Mouse (Mus musculus): Measurements from ENCODE around the gene Wdr82. TPM values are rescaled to one million over a fixed set of nuclear protein-coding genes. Genes with fewer than 3 reads are reported as not detected.

Gene Wdr82
- polyA plus RNA-seq, 1 experiment: 140 TPM

DNA sequence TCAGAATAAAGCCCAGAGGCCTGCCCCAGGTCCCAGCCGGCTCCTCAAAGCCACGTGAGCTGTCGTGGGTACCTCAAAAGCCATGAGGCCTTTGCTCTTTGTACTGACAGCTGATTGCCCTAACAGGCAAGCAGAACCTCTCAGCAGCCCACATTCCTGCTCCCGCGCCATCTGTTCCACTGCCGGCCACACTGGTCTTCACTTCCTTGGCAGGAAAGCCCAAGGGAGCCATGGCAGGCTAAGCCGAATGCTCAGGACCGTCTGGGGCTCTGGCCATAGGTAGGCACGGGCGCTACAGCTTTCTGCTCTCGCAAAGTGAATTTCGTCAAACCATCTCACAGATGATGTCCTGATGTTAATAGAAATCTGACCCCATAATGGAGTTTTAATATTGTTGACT is 28.8 kb upstream of the Wdr82 start:
- Histone ChIP-seq H3K27me3 (ENCODE audit: control insufficient read depth, insufficient read depth, low read length) (no peaks in the 10 kb centered on the region), H3K4me3 (replicated peaks; ENCODE audit: insufficient read depth, low read depth, low read length) (no peak overlapping the region), H3K4me1 (ENCODE audit: control insufficient read depth, insufficient read depth, low read length) (peaks cover 9% of the 10 kb centered on the region; the same call in 1 of the 2 replicates), H3K27ac (ENCODE audit: insufficient read depth, low read length) (peak overlapping the region; percentile 70)
- TF ChIP-seq POLR2A (IDR thresholded peaks at IDR 0.05; ENCODE audit: borderline replicate concordance, insufficient read depth, low read length) (no peak), CTCF (IDR thresholded peaks at IDR 0.05; ENCODE audit: borderline replicate concordance, insufficient read depth, low read depth, low read length) (no peak)
- peak; percentile 77 to 87 for DNase-seq
- WGBS: 12% methylated on average over 12 of the region's 12 CpGs

- TF ChIP-seq CTCF (IDR thresholded peaks at IDR 0.05; ENCODE audit: borderline replicate concordance, insufficient read depth, low read depth, low read length) (no peak), POLR2A (IDR thresholded peaks at IDR 0.05; ENCODE audit: borderline replicate concordance, insufficient read depth, low read length) (no peak)
- H3K27me3 ChIP-seq (ENCODE audit: control insufficient read depth, insufficient read depth, low read length): no peaks in the 10 kb centered on the region
- no peak overlapping the region for H3K27ac ChIP-seq (ENCODE audit: insufficient read depth, low read length)
- WGBS: 63% methylated on average over 7 of the region's 7 CpGs
- peaks cover 9% of the 10 kb centered on the region; the same call in 1 of the 2 replicates for H3K4me1 ChIP-seq (ENCODE audit: control insufficient read depth, insufficient read depth, low read length)
- H3K4me3 ChIP-seq (replicated peaks; ENCODE audit: insufficient read depth, low read depth, low read length): no peak overlapping the region
- DNase-seq: no peak
These were observed 26.6 kb upstream of the Wdr82 start for GRCm38 (mm10) chr9:106144176-106144575.

DNA sequence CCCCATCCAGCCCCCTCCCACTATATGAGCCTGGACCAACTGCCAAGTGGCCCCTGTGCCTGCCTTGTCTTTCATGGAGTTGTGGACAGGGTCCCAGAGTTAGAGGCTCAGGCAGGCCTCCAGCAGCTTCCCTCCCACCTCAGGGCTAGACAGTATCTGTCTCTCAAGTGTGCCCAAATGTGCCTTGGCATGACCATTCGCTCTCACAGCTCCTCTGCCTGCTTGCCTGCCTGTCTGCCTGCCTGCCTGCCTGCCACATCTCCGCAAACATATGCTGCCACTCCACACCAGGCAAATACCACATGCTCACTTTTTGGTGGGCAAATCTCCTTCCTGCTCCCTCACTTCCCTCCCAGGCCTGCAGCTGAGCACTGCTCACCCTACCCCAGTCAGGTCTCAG is 25.1 kb upstream of the Wdr82 start:
- H3K27ac ChIP-seq (ENCODE audit: insufficient read depth, low read length): no peak overlapping the region
- H3K27me3 ChIP-seq (ENCODE audit: control insufficient read depth, insufficient read depth, low read length): no peaks in the 10 kb centered on the region
- DNase-seq: no peak
- 68% methylated on average over 2 of the region's 2 CpGs for WGBS
- no peak overlapping the region for H3K4me3 ChIP-seq (replicated peaks; ENCODE audit: insufficient read depth, low read depth, low read length)
- H3K4me1 ChIP-seq (ENCODE audit: control insufficient read depth, insufficient read depth, low read length): peaks cover 12% of the 10 kb centered on the region
- TF ChIP-seq POLR2A (IDR thresholded peaks at IDR 0.05; ENCODE audit: borderline replicate concordance, insufficient read depth, low read length) (no peak), CTCF (IDR thresholded peaks at IDR 0.05; ENCODE audit: borderline replicate concordance, insufficient read depth, low read depth, low read length) (no peak)

GRCm38 (mm10) chr9:106147281-106147680 is 23.4 kb upstream of the Wdr82 start:
- no peak for DNase-seq
- H3K4me3 ChIP-seq (replicated peaks; ENCODE audit: insufficient read depth, low read depth, low read length): no peak overlapping the region
- WGBS: 76% methylated on average over 5 of the region's 5 CpGs

DNA sequence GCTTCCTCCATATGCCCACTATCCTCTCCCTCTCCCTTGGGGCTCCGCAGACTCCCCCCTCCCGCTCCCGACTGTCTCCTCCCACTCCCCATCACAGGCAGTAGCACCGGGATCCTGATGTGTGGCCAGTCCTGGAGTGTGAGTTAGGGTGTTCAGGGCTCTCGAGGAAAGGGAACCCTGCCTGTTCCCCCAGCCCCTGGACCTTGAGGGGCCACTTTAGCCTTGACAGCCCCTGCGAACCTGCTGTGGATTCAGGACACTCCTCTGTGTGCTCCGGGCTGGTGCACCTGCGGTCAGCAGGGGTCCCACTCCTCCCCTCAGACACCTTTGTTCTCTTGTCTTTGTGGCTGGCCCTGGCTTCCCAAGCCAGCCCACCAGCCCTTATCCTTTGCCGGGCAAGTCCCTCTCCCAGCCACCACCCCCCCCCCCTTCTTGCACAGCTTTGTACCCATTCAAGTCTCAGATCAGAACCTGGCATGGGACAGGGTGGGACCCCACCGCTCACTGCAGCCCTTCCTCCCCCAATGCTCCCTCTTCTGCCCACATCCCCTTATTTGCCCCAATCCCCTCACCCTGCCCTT is 22.8 kb upstream of the Wdr82 start:
- TF ChIP-seq POLR2A (IDR thresholded peaks at IDR 0.05; ENCODE audit: borderline replicate concordance, insufficient read depth, low read length): no peak
- H3K4me3 ChIP-seq (replicated peaks; ENCODE audit: insufficient read depth, low read depth, low read length): no peak overlapping the region
- peaks cover 3% of the 10 kb centered on the region; the same call in 1 of the 2 replicates for H3K4me1 ChIP-seq (ENCODE audit: control insufficient read depth, insufficient read depth, low read length)
- no peak overlapping the region for H3K27ac ChIP-seq (ENCODE audit: insufficient read depth, low read length)
- H3K27me3 ChIP-seq (ENCODE audit: control insufficient read depth, insufficient read depth, low read length): no peaks in the 10 kb centered on the region
- DNase-seq: no peak
- 43% methylated on average over 10 of the region's 10 CpGs for WGBS

More at GRCm38 (mm10) chr9:106147281-106147680, 23.4 kb upstream of the Wdr82 start:
- H3K27ac ChIP-seq (ENCODE audit: insufficient read depth, low read length): no peak overlapping the region
- TF ChIP-seq CTCF (IDR thresholded peaks at IDR 0.05; ENCODE audit: borderline replicate concordance, insufficient read depth, low read depth, low read length) (no peak), POLR2A (IDR thresholded peaks at IDR 0.05; ENCODE audit: borderline replicate concordance, insufficient read depth, low read length) (no peak)
- peaks cover 6% of the 10 kb centered on the region for H3K4me1 ChIP-seq (ENCODE audit: control insufficient read depth, insufficient read depth, low read length)
- no peaks in the 10 kb centered on the region for H3K27me3 ChIP-seq (ENCODE audit: control insufficient read depth, insufficient read depth, low read length)

- H3K27ac ChIP-seq (ENCODE audit: insufficient read depth, low read length): no peak overlapping the region
- peak overlapping the region; percentile 35 for H3K4me3 ChIP-seq (replicated peaks; ENCODE audit: insufficient read depth, low read depth, low read length)
- H3K27me3 ChIP-seq (ENCODE audit: control insufficient read depth, insufficient read depth, low read length): no peaks in the 10 kb centered on the region
- H3K4me1 ChIP-seq (ENCODE audit: control insufficient read depth, insufficient read depth, low read length): peaks cover 5% of the 10 kb centered on the region
- no peak for TF ChIP-seq CTCF (IDR thresholded peaks at IDR 0.05; ENCODE audit: borderline replicate concordance, insufficient read depth, low read depth, low read length)
- no peak for TF ChIP-seq POLR2A (IDR thresholded peaks at IDR 0.05; ENCODE audit: borderline replicate concordance, insufficient read depth, low read length)
- peak in 1 of 2 experiments; percentile 27 for DNase-seq
- 2% methylated on average over 36 of the region's 36 CpGs for WGBS
These were observed 22.0 kb upstream of the Wdr82 start for GRCm38 (mm10) chr9:106148541-106149398.

GRCm38 (mm10) chr9:106149399-106149754 is 21.4 kb upstream of the Wdr82 start:
- peaks cover 11% of the 10 kb centered on the region for H3K4me1 ChIP-seq (ENCODE audit: control insufficient read depth, insufficient read depth, low read length)
- no peak overlapping the region for H3K27ac ChIP-seq (ENCODE audit: insufficient read depth, low read length)
- no peaks in the 10 kb centered on the region for H3K27me3 ChIP-seq (ENCODE audit: control insufficient read depth, insufficient read depth, low read length)
- DNase-seq: no peak
- 15% methylated on average over 10 of the region's 10 CpGs for WGBS
- no peak for TF ChIP-seq POLR2A (IDR thresholded peaks at IDR 0.05; ENCODE audit: borderline replicate concordance, insufficient read depth, low read length)
- TF ChIP-seq CTCF (IDR thresholded peaks at IDR 0.05; ENCODE audit: borderline replicate concordance, insufficient read depth, low read depth, low read length): no peak
- peak overlapping the region; percentile 35 for H3K4me3 ChIP-seq (replicated peaks; ENCODE audit: insufficient read depth, low read depth, low read length)

DNA sequence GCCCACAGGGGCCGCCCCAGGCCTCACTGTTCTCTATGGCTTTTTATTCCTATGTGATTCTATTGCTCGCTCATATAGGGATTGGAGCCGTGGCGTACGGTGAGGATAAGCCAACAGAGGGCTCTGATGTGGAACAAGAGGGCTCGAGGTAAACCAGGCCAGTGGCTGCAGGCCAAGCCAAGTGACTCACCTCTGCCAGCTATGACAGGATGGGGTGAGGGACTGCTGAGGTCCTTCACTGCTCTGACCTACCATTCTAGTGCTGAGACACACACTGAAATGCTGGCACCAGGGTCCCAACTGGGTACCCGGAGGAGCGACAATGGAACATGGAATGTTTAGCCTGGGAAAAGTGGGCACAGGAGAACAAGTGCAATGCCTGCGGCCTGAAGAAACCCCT is 16.6 kb upstream of the Wdr82 start:
- H3K27me3 ChIP-seq (ENCODE audit: control insufficient read depth, insufficient read depth, low read length): no peaks in the 10 kb centered on the region
- WGBS: 58% methylated on average over 9 of the region's 9 CpGs
- H3K4me3 ChIP-seq (replicated peaks; ENCODE audit: insufficient read depth, low read depth, low read length): no peak overlapping the region
- peak; percentile 54 to 76 for DNase-seq
- no peak overlapping the region for H3K27ac ChIP-seq (ENCODE audit: insufficient read depth, low read length)
- TF ChIP-seq POLR2A (IDR thresholded peaks at IDR 0.05; ENCODE audit: borderline replicate concordance, insufficient read depth, low read length) (no peak), CTCF (IDR thresholded peaks at IDR 0.05; ENCODE audit: borderline replicate concordance, insufficient read depth, low read depth, low read length) (no peak)
- peaks cover 11% of the 10 kb centered on the region for H3K4me1 ChIP-seq (ENCODE audit: control insufficient read depth, insufficient read depth, low read length)
